Mouse (Mus musculus): Measurements from ENCODE around the gene Gabra6. TPM values are rescaled to one million over a fixed set of nuclear protein-coding genes. Genes with fewer than 3 reads are reported as not detected.

Gene Gabra6
- not detected for total RNA-seq (2021)

- no peak for DNase-seq
- intact Hi-C loops (cut with DNase I) = loop anchor here (1.0 kb wide), 1 partner anchor 32 kb away; no protein-coding TSS in a partner anchor
Observed at GRCm38 (mm10) chr11:42320882-42321281, at the start of gene Gabra6. Gabra6 (minus strand) TSS chr11:42321072.

GRCm38 (mm10) chr11:42365544-42365943, 44.7 kb upstream of the Gabra6 start:
- intact Hi-C loops (cut with DNase I) = no loop called here
- DNase-seq = no peak

GRCm38 (mm10) chr11:42332121-42332520, 11.2 kb upstream of the Gabra6 start:
- intact Hi-C loops (cut with DNase I) = no loop called here
- no peak for DNase-seq

GRCm38 (mm10) chr11:42326262-42326661, 5.4 kb upstream of the Gabra6 start:
- no peak for DNase-seq
- intact Hi-C loops (cut with DNase I) = no loop called here

- no peak for DNase-seq
- intact Hi-C loops (cut with DNase I) = no loop called here
Observed at GRCm38 (mm10) chr11:42321560-42321959, 688 bp upstream of the Gabra6 start.

- intact Hi-C loops (cut with DNase I) = no loop called here
- no peak for DNase-seq
Observed at GRCm38 (mm10) chr11:42319521-42319920, 1.4 kb downstream of the Gabra6 start.

- no peak for DNase-seq
- intact Hi-C loops (cut with DNase I) = no loop called here
Observed at GRCm38 (mm10) chr11:42319101-42319500, 1.8 kb downstream of the Gabra6 start.

- DNase-seq = no peak
- intact Hi-C loops (cut with DNase I) = no loop called here
Observed at GRCm38 (mm10) chr11:42317985-42318384, 2.9 kb downstream of the Gabra6 start.

- intact Hi-C loops (cut with DNase I) = no loop called here
- DNase-seq = peak; percentile 18
Observed at GRCm38 (mm10) chr11:42314850-42315249, 6.0 kb downstream of the Gabra6 start.

- no peak for DNase-seq
- intact Hi-C loops (cut with DNase I) = no loop called here
Observed at GRCm38 (mm10) chr11:42310892-42311291, 10.0 kb downstream of the Gabra6 start.

- intact Hi-C loops (cut with DNase I) = no loop called here
- no peak for DNase-seq
Observed at GRCm38 (mm10) chr11:42309086-42309485, 11.8 kb downstream of the Gabra6 start.

GRCm38 (mm10) chr11:42306095-42306494, 14.8 kb downstream of the Gabra6 start:
- no peak for DNase-seq
- intact Hi-C loops (cut with DNase I) = no loop called here

- DNase-seq = no peak
- intact Hi-C loops (cut with DNase I) = no loop called here
Observed at GRCm38 (mm10) chr11:42258978-42259377, 61.9 kb downstream of the Gabra6 start.

Other genes with a start within 250 kb of the Gabra6 start
- gene Gabra1, start 138.1 kb downstream of the Gabra6 start, total RNA-seq (2021) = 10 to 100 TPM; 88.8 to 93.8 TPM
- 100 to 1,000 TPM; 122 to 131 TPM for gene Gabrb2, start 98.7 kb upstream of the Gabra6 start, total RNA-seq (2021)